Mouse (Mus musculus) lung, postnatal 10 days (tissue): ENCODE data around the gene Nr4a2.

Experiments used
- DNase-seq: peaks from one replicate; pipeline ENCODE4 v3.0.0; 2021

The Nr4a2 gene

GRCm38 (mm10) chr2:57123991-57124840 is at the start of gene Nr4a2:
Gene Nr4a2, minus strand, starts transcription at chr2:57124003.
- peak; percentile 91 for DNase-seq

- no peak for DNase-seq
These were observed 41.6 kb upstream of the Nr4a2 start for GRCm38 (mm10) chr2:57165416-57165815.

GRCm38 (mm10) chr2:57156814-57157213 is 33.0 kb upstream of the Nr4a2 start:
- no peak for DNase-seq

- no peak for DNase-seq
These were observed 26.0 kb upstream of the Nr4a2 start for GRCm38 (mm10) chr2:57149796-57150195.

- DNase-seq, result no peak
These were observed 24.4 kb upstream of the Nr4a2 start for GRCm38 (mm10) chr2:57148231-57148630.

GRCm38 (mm10) chr2:57145646-57146421 is 22.0 kb upstream of the Nr4a2 start:
- DNase-seq, result no peak

GRCm38 (mm10) chr2:57138594-57138993 is 14.8 kb upstream of the Nr4a2 start:
- DNase-seq, result no peak

- no peak for DNase-seq
These were observed 3.7 kb upstream of the Nr4a2 start for GRCm38 (mm10) chr2:57127461-57127860.

- DNase-seq, result no peak
These were observed 2.1 kb upstream of the Nr4a2 start for GRCm38 (mm10) chr2:57125891-57126290.

- peak; percentile 65 for DNase-seq
These were observed 520 bp downstream of the Nr4a2 start for GRCm38 (mm10) chr2:57122986-57123980.

GRCm38 (mm10) chr2:57121110-57121509 is 2.7 kb downstream of the Nr4a2 start:
- DNase-seq, result no peak

GRCm38 (mm10) chr2:57117201-57117951 is 6.4 kb downstream of the Nr4a2 start:
- DNase-seq, result peak; percentile 89

GRCm38 (mm10) chr2:57116366-57117200 is 7.2 kb downstream of the Nr4a2 start:
- peak; percentile 91 for DNase-seq

GRCm38 (mm10) chr2:57115864-57116365 is 7.9 kb downstream of the Nr4a2 start:
- DNase-seq, result peak; percentile 55

- DNase-seq, result no peak
These were observed 8.5 kb downstream of the Nr4a2 start for GRCm38 (mm10) chr2:57115181-57115863.

- DNase-seq, result peak; percentile 77
These were observed 9.3 kb downstream of the Nr4a2 start for GRCm38 (mm10) chr2:57114211-57115151.

GRCm38 (mm10) chr2:57113431-57113830 is 10.4 kb downstream of the Nr4a2 start:
- DNase-seq, result no peak

- DNase-seq, result no peak
These were observed 10.9 kb downstream of the Nr4a2 start for GRCm38 (mm10) chr2:57112949-57113348.
